Mouse (Mus musculus): Measurements from ENCODE around the gene Nedd9.
"Not testable (repeated sequence)": the region's sequence is repeated elsewhere in the genome, so short reads cannot be mapped to it uniquely, and the experiment has no call there.

Nedd9 gene

DNA sequence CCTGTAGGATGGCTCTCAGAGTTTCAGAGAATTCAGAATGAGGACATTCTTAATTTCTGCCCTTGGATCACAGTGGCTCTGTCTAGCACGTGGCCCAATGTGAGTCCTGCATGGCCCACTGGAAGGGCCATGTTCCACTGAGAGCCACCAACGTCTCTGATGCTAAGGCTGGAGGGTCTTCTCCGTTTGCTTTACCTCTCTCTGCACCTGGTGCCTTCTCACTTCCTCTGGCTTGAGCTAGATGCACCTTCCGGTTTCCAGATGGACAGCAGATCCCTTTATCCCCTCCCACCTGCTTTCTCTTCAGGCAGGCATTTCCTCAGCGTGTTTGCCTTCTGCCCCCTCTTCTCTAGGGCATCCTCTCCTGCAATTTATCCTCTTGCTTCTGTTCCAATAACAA lies 118.5 kb downstream of the Nedd9 start:
- no peak for DNase-seq

- no peak for DNase-seq
Observed at GRCm38 (mm10) chr13:41367176-41367611, 120.0 kb downstream of the Nedd9 start.

DNA sequence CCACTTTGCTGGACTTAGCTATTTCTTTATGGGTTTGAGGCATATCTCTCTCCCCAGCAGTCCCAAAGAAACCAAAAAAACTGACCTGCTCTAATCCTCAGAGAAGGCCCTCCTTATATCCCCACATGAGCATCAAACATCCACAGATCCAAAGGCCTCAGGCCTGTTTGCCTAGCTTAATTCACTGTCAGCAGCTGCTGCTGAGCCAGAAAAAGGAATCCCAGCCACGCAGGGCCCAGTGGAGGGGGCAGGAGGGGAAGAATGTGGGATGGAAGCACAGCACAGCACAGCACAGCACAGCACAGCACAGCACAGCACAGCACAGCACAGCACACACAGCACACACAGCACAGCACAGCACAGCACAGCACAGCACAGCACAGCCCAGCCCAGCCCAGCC lies 120.6 kb downstream of the Nedd9 start:
- DNase-seq = not testable (repeated sequence)

DNA sequence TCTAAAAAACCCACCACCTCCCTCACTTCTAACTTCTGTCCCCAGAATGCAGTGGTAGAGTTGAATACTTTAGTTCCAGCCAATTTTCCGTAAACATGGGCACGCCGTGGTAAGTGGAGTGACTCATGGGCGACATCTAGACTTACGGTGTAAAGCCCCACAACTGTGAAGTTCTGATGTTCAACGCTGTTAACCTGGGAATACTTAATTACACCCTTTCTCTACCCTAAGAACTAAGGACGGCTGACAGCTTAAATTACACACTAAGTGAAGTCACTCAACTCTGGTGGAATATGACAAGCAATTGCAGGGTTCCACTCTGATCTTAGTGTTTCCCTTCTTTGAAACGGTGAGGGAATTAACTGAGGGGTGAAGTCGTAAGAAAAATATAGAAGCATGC lies 122.9 kb downstream of the Nedd9 start:
- no peak for DNase-seq

DNA sequence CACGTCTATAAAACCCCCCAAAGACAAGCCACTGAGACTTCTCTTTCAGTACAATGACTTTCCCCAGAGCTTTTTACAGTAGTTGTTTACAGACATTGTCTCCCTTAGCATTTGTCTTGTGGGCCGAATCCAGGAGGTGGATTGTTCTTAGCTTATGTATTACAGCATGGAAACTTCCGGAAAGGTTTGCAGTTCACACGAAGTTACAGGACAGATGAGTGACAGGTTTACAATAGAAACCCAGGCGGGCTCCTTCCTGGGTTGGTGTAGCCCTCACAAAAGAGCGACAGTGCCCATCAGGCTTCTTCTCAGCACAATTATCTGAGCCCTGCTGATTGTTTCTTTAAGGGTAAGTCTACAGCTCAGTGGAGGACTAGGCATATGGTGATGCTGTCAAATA lies 124.3 kb downstream of the Nedd9 start:
- DNase-seq = no peak

DNA sequence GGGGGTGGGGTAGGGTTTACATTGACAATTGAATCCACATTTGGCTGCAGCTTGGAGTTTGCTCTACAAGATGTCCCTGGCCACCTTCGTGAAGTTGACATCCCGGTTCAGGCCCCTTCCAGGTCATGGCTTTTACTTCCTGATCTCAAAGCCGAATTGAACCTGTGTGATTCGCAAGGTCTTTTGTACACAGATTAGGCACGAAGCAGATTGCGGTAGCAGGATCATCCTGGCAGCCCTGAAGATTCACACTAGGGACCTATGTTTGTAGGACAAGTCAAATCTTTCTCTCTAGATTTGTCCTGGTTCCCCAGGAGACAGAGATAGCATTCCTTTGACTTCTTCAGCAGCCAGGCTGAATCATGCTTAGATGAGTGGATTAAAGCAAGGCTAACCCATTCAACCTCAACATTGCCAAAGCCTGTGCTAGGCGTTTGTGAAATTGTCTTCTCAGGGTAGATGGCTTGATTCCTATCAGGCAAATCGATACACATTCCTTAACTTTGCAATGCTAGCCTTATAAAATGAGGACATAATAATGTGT lies 126.8 kb downstream of the Nedd9 start:
- DNase-seq = no peak

GRCm38 (mm10) chr13:41359330-41360215 lies 127.6 kb downstream of the Nedd9 start:
- DNase-seq = no peak

GRCm38 (mm10) chr13:41358480-41359180 lies 128.5 kb downstream of the Nedd9 start:
- peak; percentile 95 for DNase-seq

DNA sequence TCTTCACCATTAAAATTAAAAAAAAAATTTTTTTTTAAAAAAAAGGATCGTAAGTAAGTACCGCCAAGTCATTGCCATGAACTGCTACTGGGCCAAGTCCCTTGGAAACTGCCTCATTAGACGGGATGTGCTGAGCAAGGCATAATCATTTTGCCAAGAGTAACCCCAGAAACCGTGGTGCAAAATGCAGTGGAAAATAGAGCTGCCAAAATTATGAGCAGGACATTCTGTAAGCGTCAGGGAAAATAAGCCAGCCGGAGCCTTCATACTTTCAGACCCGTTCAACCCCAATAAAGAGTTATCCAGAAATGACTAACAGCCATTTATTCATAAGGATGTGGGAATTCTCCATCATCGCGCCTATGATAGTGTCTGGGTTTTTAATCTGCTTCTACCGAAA lies 129.2 kb downstream of the Nedd9 start:
- DNase-seq = no peak

- no peak for DNase-seq
Observed at GRCm38 (mm10) chr13:41357586-41357985, 129.6 kb downstream of the Nedd9 start.

GRCm38 (mm10) chr13:41357161-41357560 lies 130.0 kb downstream of the Nedd9 start:
- DNase-seq = no peak

GRCm38 (mm10) chr13:41355552-41355951 lies 131.6 kb downstream of the Nedd9 start:
- no peak for DNase-seq

DNA sequence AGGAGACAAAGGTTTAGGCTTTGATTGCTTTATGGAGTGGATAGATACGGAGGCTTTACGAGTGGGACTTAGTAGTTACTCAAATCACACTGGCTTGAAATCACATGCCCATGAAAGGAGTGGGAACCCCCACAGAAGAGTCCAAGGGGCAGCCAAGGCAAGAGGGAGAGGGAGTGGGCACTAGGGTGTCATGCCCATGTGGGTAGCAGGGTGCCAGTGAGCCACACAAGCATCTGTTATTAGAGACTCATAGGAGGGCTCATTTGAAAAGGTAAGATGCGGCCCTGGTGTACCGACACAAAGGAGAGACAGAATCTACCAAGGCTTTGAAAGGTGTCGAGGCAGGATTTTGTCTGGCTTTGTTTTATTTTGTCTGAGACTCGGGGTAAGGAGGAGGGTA lies 132.6 kb downstream of the Nedd9 start:
- DNase-seq = no peak

DNA sequence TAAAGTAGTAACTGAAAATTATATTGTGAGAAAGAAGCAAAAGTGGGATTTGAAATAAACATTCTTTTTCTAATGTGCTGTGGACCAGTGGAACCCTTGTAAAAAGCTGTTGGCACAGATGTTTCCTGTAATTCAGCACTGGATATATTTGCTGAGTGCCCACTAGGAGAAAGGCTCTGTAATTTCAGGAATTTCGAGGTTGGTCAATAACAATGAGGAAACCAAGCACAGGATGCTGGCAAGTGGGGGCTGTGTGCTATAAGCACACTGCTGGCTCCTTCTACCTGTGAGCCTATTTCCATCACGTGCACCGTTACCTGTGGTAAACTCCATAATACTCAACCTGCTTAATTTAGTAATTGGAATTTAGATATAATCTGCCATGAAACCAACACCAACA lies 133.5 kb downstream of the Nedd9 start:
- DNase-seq = no peak

- no peak for DNase-seq
Observed at GRCm38 (mm10) chr13:41352352-41352751, 134.8 kb downstream of the Nedd9 start.

DNA sequence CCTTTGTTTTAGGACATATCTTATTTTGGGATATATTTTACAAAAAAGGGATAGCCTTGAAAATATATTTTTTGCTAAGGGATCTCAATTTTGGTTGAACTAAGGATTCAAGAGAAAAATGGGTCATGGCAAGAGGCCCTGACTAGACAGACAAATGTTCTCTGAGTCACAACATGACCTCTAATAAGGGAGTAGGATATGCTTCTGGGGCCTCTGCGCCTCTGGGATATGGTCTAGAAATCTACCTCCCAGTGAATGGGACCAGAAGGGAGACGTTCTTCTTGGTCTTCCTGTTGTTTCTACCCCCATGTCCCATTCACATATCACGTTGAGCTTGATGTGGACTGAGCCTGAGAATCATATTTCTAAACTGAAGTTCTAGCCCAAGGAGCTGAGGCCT lies 136.6 kb downstream of the Nedd9 start:
- DNase-seq = no peak

DNA sequence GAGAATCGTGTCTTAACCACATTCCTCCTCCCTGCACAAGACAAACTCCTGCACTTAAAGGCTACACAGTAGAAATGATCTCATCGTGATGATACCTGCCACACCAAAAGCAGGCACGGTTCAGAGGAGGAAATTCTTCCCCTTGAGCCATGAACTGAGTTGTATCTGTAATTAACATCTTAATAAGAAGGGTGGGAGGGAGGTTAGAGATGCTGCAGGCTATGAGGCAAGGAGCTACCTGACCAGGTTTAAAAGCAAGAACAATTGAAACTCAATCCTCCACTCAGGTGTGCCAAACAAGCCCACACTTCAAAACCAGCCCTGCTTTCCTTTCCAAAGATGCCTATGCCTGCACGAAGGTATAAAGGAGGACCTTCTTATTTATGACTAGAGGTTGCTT lies 137.4 kb downstream of the Nedd9 start:
- DNase-seq = no peak

GRCm38 (mm10) chr13:41345756-41346155 lies 141.4 kb downstream of the Nedd9 start:
- DNase-seq = no peak

GRCm38 (mm10) chr13:41345306-41345705 lies 141.9 kb downstream of the Nedd9 start:
- DNase-seq = no peak

GRCm38 (mm10) chr13:41343887-41344266 lies 143.3 kb downstream of the Nedd9 start:
- DNase-seq = no peak

DNA sequence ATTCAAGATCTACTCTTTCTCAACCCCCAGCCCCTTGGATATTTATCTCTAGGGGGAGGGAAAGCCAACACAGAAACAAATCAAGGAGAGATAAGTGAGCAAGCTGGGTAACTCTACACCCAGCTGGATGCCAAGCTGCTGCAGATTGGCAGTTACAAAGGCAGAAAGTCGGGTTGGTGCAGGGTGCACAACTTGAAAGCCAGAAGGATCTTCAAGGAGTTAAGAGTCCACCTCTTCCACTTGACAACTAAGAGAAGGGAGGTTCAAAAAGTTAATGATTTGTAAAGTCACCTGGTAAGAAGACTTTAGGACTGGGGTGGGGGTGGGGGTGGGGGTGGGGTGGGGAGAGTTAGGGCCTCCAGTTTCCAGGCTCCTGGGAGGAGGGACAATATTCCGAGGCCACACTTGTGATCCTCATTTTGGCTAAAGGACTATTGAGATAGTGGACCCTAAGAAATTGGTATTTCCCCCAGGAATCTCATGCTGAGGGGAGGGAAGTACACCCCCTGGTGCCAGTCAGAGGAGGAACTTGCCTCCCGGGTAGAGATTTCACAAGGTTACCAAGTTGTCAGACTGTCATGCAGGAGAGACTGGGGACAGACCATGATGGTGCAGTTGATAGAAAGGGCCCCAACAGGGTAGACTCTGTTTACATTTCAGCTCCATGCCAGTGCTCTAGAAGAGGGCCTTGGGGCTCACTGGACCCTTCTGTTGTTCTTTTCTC lies 143.8 kb downstream of the Nedd9 start:
- no peak for DNase-seq

- no peak for DNase-seq
Observed at GRCm38 (mm10) chr13:41341422-41341821, 145.7 kb downstream of the Nedd9 start.

- peak; percentile 72 for DNase-seq
Observed at GRCm38 (mm10) chr13:41339653-41340351, 147.4 kb downstream of the Nedd9 start.

Data from layer of hippocampus, adult 9-11 months (tissue).